Mouse (Mus musculus) lung, embryonic 15.5 days (tissue): ENCODE results near the gene Hsd17b11. TPM values are rescaled to one million over a fixed set of nuclear protein-coding genes. Genes with fewer than 3 reads are reported as not detected.

Experiments used
- ATAC-seq: fragments of 200-750 bp; cut with Nextera tagmentation; 2 replicates; pipeline ENCODE4 v1.8.0; 2017; ENCODE audit warnings: moderate number of reproducible peaks, borderline replicate concordance; ENCODE audit not compliant: low FRiP score, low TSS enrichment; ENCODE audit errors: extremely low read depth
- H3K27ac ChIP-seq: fragments of 300-500 bp; sonication (generic); 2 replicates; pipeline ENCODE4 v1.5.1; 2015; ENCODE audit warnings: moderate library complexity, mild to moderate bottlenecking, inconsistent platforms
- H3K27me3 ChIP-seq: fragments of 300-500 bp; sonication (generic); 2 replicates; pipeline ENCODE4 v1.6.1; 2015; ENCODE audit warnings: inconsistent platforms
- H3K36me3 ChIP-seq: fragments of 300-500 bp; sonication (generic); 2 replicates; pipeline ENCODE4 v1.6.1; 2015; ENCODE audit warnings: inconsistent platforms
- H3K4me1 ChIP-seq: fragments of 300-500 bp; sonication (generic); 2 replicates; pipeline ENCODE4 v1.6.1; 2015; ENCODE audit warnings: inconsistent platforms
- H3K4me2 ChIP-seq: fragments of 300-500 bp; sonication (generic); 2 replicates; pipeline ENCODE4 v1.6.1; 2015; ENCODE audit warnings: inconsistent platforms, mild to moderate bottlenecking, moderate library complexity
- H3K4me3 ChIP-seq: fragments of 300-500 bp; sonication (generic); 2 replicates; pipeline ENCODE4 v1.5.1; 2015; ENCODE audit warnings: mild to moderate bottlenecking, inconsistent platforms
- H3K9ac ChIP-seq: fragments of 300-500 bp; sonication (generic); 2 replicates; pipeline ENCODE4 v1.6.1; 2015; ENCODE audit warnings: inconsistent platforms
- H3K9me3 ChIP-seq: fragments of 300-500 bp; sonication (generic); 2 replicates; pipeline ENCODE4 v1.6.1; 2016; ENCODE audit warnings: inconsistent platforms
- WGBS: fragments of 180-500 bp; shearing (Covaris S2); methylation state at CpG from one replicate; pipeline ENCODE4 v1.1.7; 2015; 5-methylcytosine and 5-hydroxymethylcytosine counted together
- polyA plus RNA-seq: library from polyadenylated mRNA; unstranded; fragments of >200 nt; fragmentation: Nextera tagmentation; extraction: Ambion mirVana; gene quantifications from 2 replicates; pipeline ENCODE4 v1.2.1, GENCODE M21; 2015

The Hsd17b11 gene
- polyA plus RNA-seq, 1 experiment from 2014 or later: 4.9 TPM

- 43% methylated on average over 15 of the region's 15 CpGs for WGBS
- 0 out of 2 replicates have a peak, but pooled peaks have one; percentile 35 for ATAC-seq
- no peaks in the 10 kb centered on the region for H3K4me1 ChIP-seq
- no peak overlapping the region for H3K27ac ChIP-seq
- H3K36me3 ChIP-seq: peaks cover 13% of the 10 kb centered on the region
- H3K4me3 ChIP-seq: no peak overlapping the region
- no peaks in the 10 kb centered on the region for H3K9me3 ChIP-seq
- peak overlapping the region; percentile 1; the same call in 1 of the 2 replicates for H3K4me2 ChIP-seq
- H3K9ac ChIP-seq: no peak overlapping the region
- no peaks in the 10 kb centered on the region for H3K27me3 ChIP-seq
Observed at GRCm38 (mm10) chr5:104003256-104003931, 18.3 kb downstream of the Hsd17b11 start.

- H3K27ac ChIP-seq: no peak overlapping the region
- 37% methylated on average over 18 of the region's 18 CpGs for WGBS
- H3K4me2 ChIP-seq: peak overlapping the region; percentile 1
- no peaks in the 10 kb centered on the region for H3K9me3 ChIP-seq
- no peak for ATAC-seq
- H3K4me1 ChIP-seq: no peaks in the 10 kb centered on the region
- no peaks in the 10 kb centered on the region for H3K27me3 ChIP-seq
- peaks cover 8% of the 10 kb centered on the region; the same call in 1 of the 2 replicates for H3K36me3 ChIP-seq
- no peak overlapping the region for H3K4me3 ChIP-seq
- H3K9ac ChIP-seq: peak overlapping the region; percentile 19; the same call in 1 of the 2 replicates
Observed at GRCm38 (mm10) chr5:104002549-104003255, 19.0 kb downstream of the Hsd17b11 start.

- Histone ChIP-seq H3K36me3 (no peaks in the 10 kb centered on the region), H3K4me3 (no peak overlapping the region), H3K4me1 (no peaks in the 10 kb centered on the region), H3K27me3 (no peaks in the 10 kb centered on the region), H3K4me2 (no peak overlapping the region), H3K27ac (no peak overlapping the region), H3K9ac (no peak overlapping the region), H3K9me3 (no peaks in the 10 kb centered on the region)
- ATAC-seq: no peak
- 4% methylated on average over 5 of the region's 5 CpGs for WGBS
Observed at GRCm38 (mm10) chr5:103999738-104000137, 22.0 kb downstream of the Hsd17b11 start.

- 65% methylated on average over 5 of the region's 5 CpGs for WGBS
- Histone ChIP-seq H3K4me3 (no peak overlapping the region), H3K27me3 (no peaks in the 10 kb centered on the region), H3K4me1 (no peaks in the 10 kb centered on the region), H3K27ac (no peak overlapping the region), H3K9me3 (no peaks in the 10 kb centered on the region), H3K36me3 (no peaks in the 10 kb centered on the region), H3K4me2 (no peak overlapping the region), H3K9ac (no peak overlapping the region)
- ATAC-seq: no peak
Observed at GRCm38 (mm10) chr5:103998739-103999138, 23.0 kb downstream of the Hsd17b11 start.

- H3K4me1 ChIP-seq: no peaks in the 10 kb centered on the region
- no peak overlapping the region for H3K4me3 ChIP-seq
- no peak for ATAC-seq
- no peaks in the 10 kb centered on the region for H3K9me3 ChIP-seq
- H3K9ac ChIP-seq: no peak overlapping the region
- H3K27me3 ChIP-seq: no peaks in the 10 kb centered on the region
- no peak overlapping the region for H3K27ac ChIP-seq
- 0 out of 2 replicates have a peak, but pooled peaks cover 3% of the 10 kb centered on the region for H3K36me3 ChIP-seq
- H3K4me2 ChIP-seq: no peak overlapping the region
- 49% methylated on average over 3 of the region's 3 CpGs for WGBS
Observed at GRCm38 (mm10) chr5:103995181-103995580, 26.5 kb downstream of the Hsd17b11 start.

GRCm38 (mm10) chr5:103994669-103995068 lies 27.1 kb downstream of the Hsd17b11 start:
- H3K36me3 ChIP-seq: 0 out of 2 replicates have a peak, but pooled peaks cover 3% of the 10 kb centered on the region
- H3K4me2 ChIP-seq: no peak overlapping the region
- no peaks in the 10 kb centered on the region for H3K9me3 ChIP-seq
- no peaks in the 10 kb centered on the region for H3K4me1 ChIP-seq
- no peak overlapping the region for H3K4me3 ChIP-seq
- H3K27me3 ChIP-seq: no peaks in the 10 kb centered on the region
- H3K27ac ChIP-seq: no peak overlapping the region
- no peak for ATAC-seq
- H3K9ac ChIP-seq: no peak overlapping the region
- 80% methylated on average over 4 of the region's 4 CpGs for WGBS

- H3K4me2 ChIP-seq: no peak overlapping the region
- no peak for ATAC-seq
- H3K27me3 ChIP-seq: no peaks in the 10 kb centered on the region
- H3K4me3 ChIP-seq: no peak overlapping the region
- H3K9me3 ChIP-seq: no peaks in the 10 kb centered on the region
- 88% methylated on average over 1 of the region's 1 CpGs for WGBS
- no peaks in the 10 kb centered on the region for H3K4me1 ChIP-seq
- 0 out of 2 replicates have a peak, but pooled peaks cover 3% of the 10 kb centered on the region for H3K36me3 ChIP-seq
- H3K27ac ChIP-seq: no peak overlapping the region
- no peak overlapping the region for H3K9ac ChIP-seq
Observed at GRCm38 (mm10) chr5:103993601-103994000, 28.1 kb downstream of the Hsd17b11 start.

GRCm38 (mm10) chr5:103992831-103993230 lies 28.9 kb downstream of the Hsd17b11 start:
- no peaks in the 10 kb centered on the region for H3K27me3 ChIP-seq
- H3K9me3 ChIP-seq: no peaks in the 10 kb centered on the region
- H3K9ac ChIP-seq: no peak overlapping the region
- H3K4me3 ChIP-seq: no peak overlapping the region
- H3K4me1 ChIP-seq: no peaks in the 10 kb centered on the region
- H3K36me3 ChIP-seq: 0 out of 2 replicates have a peak, but pooled peaks cover 3% of the 10 kb centered on the region
- H3K4me2 ChIP-seq: no peak overlapping the region
- no peak overlapping the region for H3K27ac ChIP-seq
- 88% methylated on average over 9 of the region's 9 CpGs for WGBS
- ATAC-seq: no peak

- 84% methylated on average over 9 of the region's 9 CpGs for WGBS
- no peak overlapping the region for H3K27ac ChIP-seq
- no peak overlapping the region for H3K4me3 ChIP-seq
Observed at GRCm38 (mm10) chr5:103980705-103981560, 40.8 kb downstream of the Hsd17b11 start.

GRCm38 (mm10) chr5:103977907-103978570 lies 43.7 kb downstream of the Hsd17b11 start:
- Histone ChIP-seq H3K4me2 (no peak overlapping the region), H3K27me3 (no peaks in the 10 kb centered on the region), H3K9me3 (no peaks in the 10 kb centered on the region), H3K27ac (no peak overlapping the region), H3K4me3 (no peak overlapping the region), H3K9ac (no peak overlapping the region), H3K4me1 (no peaks in the 10 kb centered on the region), H3K36me3 (no peaks in the 10 kb centered on the region)
- 87% methylated on average over 7 of the region's 7 CpGs for WGBS
- no peak for ATAC-seq

More at GRCm38 (mm10) chr5:103980705-103981560, 40.8 kb downstream of the Hsd17b11 start:
- H3K9me3 ChIP-seq: no peaks in the 10 kb centered on the region
- ATAC-seq: no peak
- no peak overlapping the region for H3K4me2 ChIP-seq
- H3K4me1 ChIP-seq: no peaks in the 10 kb centered on the region
- no peak overlapping the region for H3K9ac ChIP-seq
- H3K27me3 ChIP-seq: no peaks in the 10 kb centered on the region
- no peaks in the 10 kb centered on the region for H3K36me3 ChIP-seq

GRCm38 (mm10) chr5:103977297-103977696 lies 44.4 kb downstream of the Hsd17b11 start, which contains the start of gene Hsd17b13:
Gene Hsd17b13, minus strand, starts transcription at chr5:103977410.
- H3K9me3 ChIP-seq: no peaks in the 10 kb centered on the region
- no peaks in the 10 kb centered on the region for H3K4me1 ChIP-seq
- no peak within 1 kb of the TSS for H3K9ac ChIP-seq
- H3K27me3 ChIP-seq: no peaks in the 10 kb centered on the region
- H3K4me2 ChIP-seq: no peak within 1 kb of the TSS
- no peak within 1 kb of the TSS for H3K4me3 ChIP-seq
- no peak for ATAC-seq
- 73% methylated on average over 4 of the region's 4 CpGs for WGBS
- no peaks in the 10 kb centered on the region for H3K36me3 ChIP-seq
- H3K27ac ChIP-seq: no peak within 1 kb of the TSS
